Mouse (Mus musculus): ENCODE data around the gene Emg1.

DNA sequence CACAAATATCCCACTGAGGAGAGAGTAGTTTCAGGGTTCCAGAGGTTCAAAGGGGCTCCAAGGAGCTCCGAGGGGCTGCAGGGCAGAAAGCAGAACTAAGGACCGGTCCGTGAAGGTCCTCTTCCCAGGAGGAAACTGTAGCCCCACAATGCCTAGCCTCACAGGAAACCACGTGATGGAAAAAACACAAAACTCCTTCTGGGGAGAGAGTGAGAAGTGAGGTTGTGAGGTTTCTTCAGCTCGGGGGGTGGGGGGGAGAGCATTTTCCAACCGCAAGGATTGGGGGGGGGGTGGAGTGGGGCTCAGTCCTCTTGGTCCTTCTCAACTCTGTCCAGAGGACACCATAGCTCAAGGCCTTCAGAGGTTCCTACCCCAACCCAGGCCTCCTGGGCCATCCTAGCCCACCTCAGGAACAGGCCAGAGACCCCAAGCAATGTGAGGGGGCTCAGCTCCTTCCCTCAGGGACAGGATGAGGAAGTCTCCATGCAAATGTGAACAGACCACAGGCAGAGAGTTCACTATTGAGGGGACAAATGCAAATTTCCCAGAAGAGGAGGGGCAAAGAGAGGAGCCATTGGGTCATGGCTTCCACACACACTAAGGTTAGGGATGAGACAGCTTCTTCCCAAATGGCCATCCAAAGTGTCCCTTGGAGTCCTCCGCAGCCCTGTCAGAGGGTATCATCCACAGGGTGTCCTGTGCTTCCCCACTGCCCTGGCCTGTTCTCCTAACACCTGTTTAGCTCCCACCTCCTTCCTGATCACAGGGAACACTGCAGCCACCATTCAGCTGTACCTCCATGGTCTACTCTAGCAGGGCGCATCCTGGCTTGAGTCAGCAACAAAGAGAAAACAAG, 18.1 kb upstream of the Emg1 start:
- TF ChIP-seq GATA1 (IDR thresholded peaks at IDR 0.05; ENCODE audit: borderline replicate concordance, low read length) (no peak), FLI1 (IDR thresholded peaks at IDR 0.05; ENCODE audit: low read length) (no peak)

Data from megakaryocyte, embryonic 14.5 days (primary cell).